Mouse (Mus musculus): ENCODE measurements at regions not wholly inside any gene's neighbourhood (a gene's known extent, or its start where the extent isn't known, plus 50 kb on each side); places are given as distances from the start of the nearest gene placed in this dataset.
A peak's percentile ranks its signal among the peaks of the same experiment; 100 is the strongest.
"Not testable (repeated sequence)": the region's sequence is repeated elsewhere in the genome, so short reads cannot be mapped to it uniquely, and the experiment has no call there.

- DNase-seq, result no peak
Observed at GRCm38 (mm10) chr5:67487965-67488409, 59.9 kb upstream of the Bend4 start.

- DNase-seq, result not testable (repeated sequence)
Observed at GRCm38 (mm10) chr5:67490709-67491108, 62.6 kb upstream of the Bend4 start.

GRCm38 (mm10) chr5:67492893-67493302, 64.8 kb upstream of the Bend4 start:
- DNase-seq, result no peak

GRCm38 (mm10) chr5:67496710-67497109, 68.6 kb upstream of the Bend4 start:
- DNase-seq, result no peak

- DNase-seq, result no peak
Observed at GRCm38 (mm10) chr5:67520251-67520650, 87.4 kb upstream of the Shisa3 start.

DNA sequence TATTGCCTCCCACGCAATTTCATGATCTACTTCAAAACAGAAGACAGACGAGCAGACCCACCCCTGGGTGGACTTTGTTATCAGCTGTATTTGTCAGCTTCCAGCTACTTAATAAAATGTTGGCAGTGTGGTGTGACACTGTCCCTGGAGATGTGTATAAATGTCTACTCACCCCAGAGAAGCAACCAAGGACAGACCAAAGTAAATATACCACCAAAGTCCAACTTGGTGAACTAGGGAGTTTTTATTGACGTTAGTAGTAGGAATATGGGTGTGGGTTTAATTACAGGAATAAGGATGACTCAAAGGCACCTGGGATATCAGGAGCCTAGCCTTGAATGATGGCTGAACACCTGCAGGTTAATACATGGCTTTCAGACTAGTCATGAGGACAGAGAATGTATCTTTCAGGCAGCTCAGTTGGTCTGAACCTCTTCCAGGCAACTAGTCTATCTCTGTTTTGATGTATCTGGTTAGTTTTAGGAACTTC, 86.2 kb upstream of the Shisa3 start:
- no peak for DNase-seq

- no peak for DNase-seq
Observed at GRCm38 (mm10) chr5:67530149-67530548, 77.5 kb upstream of the Shisa3 start.

DNA sequence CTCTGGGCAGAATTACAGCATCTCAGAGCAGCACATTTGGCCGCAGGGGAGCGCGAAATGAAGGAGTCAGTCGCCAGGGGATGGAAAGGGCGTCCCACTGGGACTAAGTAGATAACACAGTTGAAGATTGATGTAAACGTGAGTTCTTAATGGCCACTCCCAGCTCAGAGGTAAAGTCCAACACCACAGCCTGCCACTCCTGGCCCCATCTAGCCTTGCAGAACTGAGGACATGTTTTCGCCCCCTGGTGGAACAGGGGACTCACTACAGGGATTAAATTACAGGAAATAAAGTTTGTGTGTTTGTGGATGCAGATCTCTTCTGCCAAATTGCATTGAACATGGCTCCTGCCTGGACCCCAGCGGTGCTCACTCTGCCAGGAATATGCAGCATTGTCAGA, 76.7 kb upstream of the Shisa3 start:
- no peak for DNase-seq

DNA sequence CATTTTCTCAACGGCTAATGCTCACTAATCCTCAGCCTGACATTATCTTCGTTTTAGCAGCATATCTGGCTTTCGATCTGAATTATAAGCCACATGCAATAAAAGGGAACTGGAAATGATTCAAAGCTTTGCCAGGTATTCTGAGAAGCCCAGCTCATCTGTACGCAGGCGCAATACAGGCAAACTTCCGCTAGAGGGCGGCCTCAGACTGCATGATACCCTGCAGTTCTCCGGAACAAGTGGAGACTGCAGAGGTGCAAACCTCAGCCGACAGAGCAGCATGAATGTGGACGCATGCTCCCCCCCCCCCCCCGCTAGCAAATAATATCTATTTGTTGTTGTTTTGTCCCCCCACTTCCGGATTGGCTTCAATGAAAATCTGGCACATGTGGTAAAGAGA, 75.3 kb upstream of the Shisa3 start:
- DNase-seq, result peak; percentile 76

- peak; percentile 6 for DNase-seq
Observed at GRCm38 (mm10) chr5:67532756-67533255, 74.9 kb upstream of the Shisa3 start.

- DNase-seq, result no peak
Observed at GRCm38 (mm10) chr5:67534056-67534455, 73.6 kb upstream of the Shisa3 start.

DNA sequence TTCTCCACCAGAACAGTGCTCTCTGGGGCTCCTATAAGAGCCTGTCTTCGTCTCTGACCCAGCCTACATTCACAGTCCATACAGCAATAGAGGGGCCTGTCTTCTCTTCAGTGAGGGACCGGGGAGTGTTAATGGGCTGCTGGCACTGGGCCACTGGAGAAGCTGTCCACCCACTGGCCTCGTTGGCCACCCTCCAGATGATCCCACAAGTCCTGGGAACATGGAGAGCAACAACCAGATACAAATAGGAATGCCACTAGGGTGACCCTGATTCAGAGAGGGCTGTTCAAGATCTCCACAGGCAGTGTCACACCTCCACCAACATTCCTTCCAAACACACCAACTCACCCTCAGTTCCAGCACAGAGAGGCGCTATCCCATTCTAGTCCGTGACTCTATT, 69.7 kb upstream of the Shisa3 start:
- DNase-seq, result no peak

DNA sequence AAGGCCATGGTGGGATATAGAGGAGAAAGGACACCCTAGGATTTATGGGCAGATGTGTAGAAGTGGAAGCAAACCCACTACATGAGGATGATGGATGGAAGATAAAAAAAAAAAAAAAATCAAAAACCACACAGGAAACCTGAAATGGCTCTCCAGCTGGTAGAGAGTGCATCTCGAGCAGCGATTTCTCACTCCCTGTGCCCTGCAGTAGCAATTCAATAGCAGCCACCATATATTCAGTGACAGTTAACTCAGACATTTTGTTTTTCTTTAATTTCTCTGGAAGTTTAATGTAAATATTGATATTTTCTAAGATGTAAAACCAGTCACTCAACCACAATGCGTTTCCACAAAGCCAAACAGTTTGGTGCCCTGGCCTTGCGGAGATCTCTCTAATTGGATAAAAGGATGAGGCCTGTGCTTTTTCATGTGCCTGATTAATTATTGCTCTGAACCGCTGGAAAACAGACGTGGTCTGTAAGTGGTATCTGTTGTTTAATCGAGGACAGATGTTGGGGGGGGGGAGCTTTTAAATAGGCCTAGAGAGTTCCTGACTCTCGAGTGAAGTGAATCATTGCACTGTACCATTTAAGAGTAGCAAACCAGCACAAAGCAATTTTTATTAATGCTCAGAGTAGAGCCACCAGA, 68.0 kb upstream of the Shisa3 start:
- no peak for DNase-seq

DNA sequence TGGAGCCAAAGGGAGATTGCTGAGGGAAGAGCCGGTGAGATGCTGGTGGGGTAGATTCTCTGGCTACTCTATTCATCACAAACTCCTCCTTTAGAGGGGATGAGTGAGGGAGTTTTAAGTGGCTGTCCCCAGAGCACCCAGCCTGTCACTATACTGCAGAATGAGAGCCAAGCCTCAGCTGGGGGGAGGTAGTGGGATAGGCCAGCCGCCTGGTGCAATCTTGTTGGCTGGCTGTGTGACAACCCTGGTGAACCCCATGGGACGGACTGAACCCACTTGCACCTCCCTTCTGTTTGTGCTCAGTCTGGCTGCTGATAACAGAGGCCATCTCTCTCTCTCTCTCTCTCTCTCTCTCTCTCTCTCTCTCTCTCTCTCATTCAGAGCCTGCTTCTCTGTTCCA, 65.8 kb upstream of the Shisa3 start:
- DNase-seq, result no peak

- DNase-seq, result no peak
Observed at GRCm38 (mm10) chr5:67544028-67544589, 63.6 kb upstream of the Shisa3 start.

DNA sequence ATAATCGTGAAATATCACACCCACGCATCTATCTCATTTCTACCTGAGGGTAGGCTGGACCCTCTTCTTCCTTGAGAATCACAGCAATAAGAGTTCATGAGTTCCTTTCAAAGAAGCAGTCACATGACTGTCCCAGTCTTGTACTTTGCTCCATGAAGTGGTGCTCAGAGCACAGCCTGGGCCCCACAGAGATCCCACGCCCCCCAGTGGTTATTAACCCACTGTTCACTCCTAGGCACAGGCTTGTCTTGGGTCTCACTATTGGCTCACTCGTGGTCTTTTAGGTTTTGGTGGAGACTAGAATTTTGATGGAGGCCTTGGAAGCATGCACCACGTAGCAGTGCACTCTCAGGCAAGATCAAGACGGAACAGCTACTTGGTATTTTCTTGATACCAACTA, 57.4 kb upstream of the Shisa3 start:
- no peak for DNase-seq

- no peak for DNase-seq
Observed at GRCm38 (mm10) chr5:67551668-67552390, 55.9 kb upstream of the Shisa3 start.

DNA sequence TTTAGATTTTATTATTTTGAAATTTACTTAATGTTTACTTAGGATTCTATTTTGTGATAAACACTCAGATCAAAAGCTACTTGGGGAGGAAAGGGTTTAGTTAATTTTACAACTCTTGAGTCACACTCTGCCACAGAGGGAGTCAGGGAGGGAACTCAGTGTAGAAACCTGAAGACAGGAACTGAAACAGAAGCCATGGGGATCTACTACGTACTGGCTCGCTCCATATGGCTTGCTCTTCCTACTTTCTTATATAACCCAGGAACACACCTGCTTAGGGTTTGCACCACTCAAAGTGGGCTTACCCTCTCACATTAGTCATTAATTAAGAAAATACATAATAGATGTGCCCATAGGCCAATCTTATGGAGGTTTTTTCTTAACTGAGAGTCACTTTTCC, 54.8 kb upstream of the Shisa3 start:
- DNase-seq, result no peak

Measured in cerebellum, adult 8-10 months (tissue).